Mouse (Mus musculus): ENCODE measurements around the gene Raver1. TPM values are rescaled to one million over a fixed set of nuclear protein-coding genes. Genes with fewer than 3 reads are reported as not detected.

Gene Raver1
- total RNA-seq, 2 experiments from 2014 or later, result 28.0 to 29.0 TPM

- H3K4me3 ChIP-seq, result no peak overlapping the region
- TF ChIP-seq CTCF (IDR thresholded peaks at IDR 0.05), result no peak
- intact Hi-C loops (cut with DNase I), result no loop called here
- H3K27ac ChIP-seq, result no peak overlapping the region
- no peak for DNase-seq (ENCODE audit: extremely low spot score in 1 of 2, low spot score in 2 of 2)
Measured at GRCm38 (mm10) chr9:21104814-21105213, 13.0 kb upstream of the Raver1 start.

- no peak for TF ChIP-seq CTCF (IDR thresholded peaks at IDR 0.05)
- intact Hi-C loops (cut with DNase I), result no loop called here
- H3K27ac ChIP-seq, result no peak overlapping the region
- H3K4me3 ChIP-seq, result no peak overlapping the region
- DNase-seq (ENCODE audit: extremely low spot score in 1 of 2, low spot score in 2 of 2), result no peak
Measured at GRCm38 (mm10) chr9:21102076-21102475, 10.3 kb upstream of the Raver1 start.

- Histone ChIP-seq H3K4me3 (no peak overlapping the region), H3K27ac (no peak overlapping the region)
- DNase-seq (ENCODE audit: extremely low spot score in 1 of 2, low spot score in 2 of 2), result no peak
- intact Hi-C loops (cut with DNase I), result no loop called here
- no peak for TF ChIP-seq CTCF (IDR thresholded peaks at IDR 0.05)
Measured at GRCm38 (mm10) chr9:21100447-21101161, 8.8 kb upstream of the Raver1 start.

- TF ChIP-seq CTCF (IDR thresholded peaks at IDR 0.05), result no peak
- DNase-seq (ENCODE audit: extremely low spot score in 1 of 2, low spot score in 2 of 2), result peak; percentile 50 to 65
- intact Hi-C loops (cut with DNase I), result no loop called here
- no peak overlapping the region for H3K4me3 ChIP-seq
- peak overlapping the region; percentile 73 for H3K27ac ChIP-seq
Measured at GRCm38 (mm10) chr9:21097793-21098192, 6.0 kb upstream of the Raver1 start.

DNA sequence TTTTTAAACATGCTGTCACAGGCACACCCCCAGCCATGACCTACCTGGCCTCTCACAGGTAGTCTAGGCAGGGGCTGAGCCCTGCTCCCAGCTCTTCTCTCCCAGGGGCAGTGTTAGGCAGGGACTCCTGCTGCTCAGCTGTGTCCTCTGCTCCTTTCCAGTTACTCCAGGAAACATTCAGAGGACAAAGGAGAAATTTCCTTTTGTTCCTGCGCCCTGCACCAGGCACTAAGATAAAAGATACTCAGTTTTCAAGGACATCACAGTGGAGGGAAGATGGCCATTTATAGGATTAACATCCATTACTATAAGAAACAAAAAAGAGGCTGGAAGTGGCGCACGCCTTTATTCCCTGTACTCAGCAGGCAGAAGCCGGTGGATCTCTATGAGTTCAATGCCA is 4.2 kb upstream of the Raver1 start:
- Histone ChIP-seq H3K27ac (no peak overlapping the region), H3K4me3 (no peak overlapping the region)
- intact Hi-C loops (cut with DNase I), result no loop called here
- DNase-seq (ENCODE audit: extremely low spot score in 1 of 2, low spot score in 2 of 2), result no peak
- TF ChIP-seq CTCF (IDR thresholded peaks at IDR 0.05), result no peak

GRCm38 (mm10) chr9:21093423-21093822 is 1.6 kb upstream of the Raver1 start:
- TF ChIP-seq CTCF (IDR thresholded peaks at IDR 0.05), result no peak
- no peak for DNase-seq (ENCODE audit: extremely low spot score in 1 of 2, low spot score in 2 of 2)
- intact Hi-C loops (cut with DNase I), result loop anchor here (5.0 kb wide), 1 partner anchor 61 kb away; the partner anchor contains the start of gene Icam5
- Histone ChIP-seq H3K27ac (no peak overlapping the region), H3K4me3 (no peak overlapping the region)

- no peak for DNase-seq (ENCODE audit: extremely low spot score in 1 of 2, low spot score in 2 of 2)
- intact Hi-C loops (cut with DNase I), result loop anchor here (5.0 kb wide), 1 partner anchor 59 kb away; the partner anchor contains the start of gene Icam5
- Histone ChIP-seq H3K4me3 (peak overlapping the region; percentile 84), H3K27ac (peak overlapping the region; percentile 89)
- no peak for TF ChIP-seq CTCF (IDR thresholded peaks at IDR 0.05)
Measured at GRCm38 (mm10) chr9:21090972-21091706, 669 bp downstream of the Raver1 start.

GRCm38 (mm10) chr9:21090537-21090936 is 1.3 kb downstream of the Raver1 start:
- H3K4me3 ChIP-seq, result peak overlapping the region; percentile 84
- no peak for DNase-seq (ENCODE audit: extremely low spot score in 1 of 2, low spot score in 2 of 2)
- H3K27ac ChIP-seq, result no peak overlapping the region
- no peak for TF ChIP-seq CTCF (IDR thresholded peaks at IDR 0.05)
- intact Hi-C loops (cut with DNase I), result loop anchor here (5.0 kb wide), 1 partner anchor 58 kb away; the partner anchor contains the start of gene Icam5

DNA sequence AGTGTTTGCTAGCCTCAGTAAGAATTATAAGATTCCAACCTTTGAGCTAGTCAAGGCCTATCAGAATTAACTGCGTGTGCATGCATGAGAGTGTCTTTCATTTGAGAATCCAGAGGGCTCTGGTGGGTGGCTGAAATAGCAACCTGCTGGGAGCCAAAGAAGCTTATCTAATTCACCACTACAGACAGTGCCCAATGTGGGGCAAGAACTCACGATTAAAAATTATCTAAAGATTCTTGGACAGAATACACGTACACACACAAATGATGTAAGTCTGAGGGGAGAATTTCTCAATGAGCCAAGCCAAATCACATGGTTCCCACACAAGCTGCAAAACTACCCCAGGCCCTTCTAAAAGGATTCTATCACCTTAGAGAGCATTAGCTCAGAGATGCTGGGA is 8.5 kb downstream of the Raver1 start:
- H3K4me3 ChIP-seq, result no peak overlapping the region
- H3K27ac ChIP-seq, result no peak overlapping the region
- no peak for TF ChIP-seq CTCF (IDR thresholded peaks at IDR 0.05)
- intact Hi-C loops (cut with DNase I), result no loop called here
- no peak for DNase-seq (ENCODE audit: extremely low spot score in 1 of 2, low spot score in 2 of 2)

GRCm38 (mm10) chr9:21081127-21081526 is 10.7 kb downstream of the Raver1 start:
- intact Hi-C loops (cut with DNase I), result no loop called here
- Histone ChIP-seq H3K27ac (no peak overlapping the region), H3K4me3 (no peak overlapping the region)
- no peak for DNase-seq (ENCODE audit: extremely low spot score in 1 of 2, low spot score in 2 of 2)
- no peak for TF ChIP-seq CTCF (IDR thresholded peaks at IDR 0.05)

DNA sequence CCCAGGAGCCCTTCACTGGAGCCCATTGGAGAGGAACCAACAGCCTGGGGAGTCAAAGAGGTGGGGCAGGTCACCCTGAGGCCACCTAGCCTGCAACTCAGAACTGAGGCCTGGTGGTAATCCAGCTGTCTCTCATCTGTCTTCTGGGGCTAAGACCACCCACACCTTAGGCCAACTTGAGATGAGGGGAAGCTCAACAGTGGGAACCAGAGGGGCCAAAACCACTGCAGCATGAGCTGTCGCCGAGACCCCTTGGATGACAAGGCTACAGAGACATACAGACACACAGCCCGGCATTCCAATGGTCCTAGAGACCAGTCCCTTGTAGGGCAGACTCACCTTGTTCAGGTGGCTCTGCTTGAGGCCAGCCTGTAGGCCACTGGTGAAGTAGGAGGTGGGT is 16.2 kb downstream of the Raver1 start:
- no peak for TF ChIP-seq CTCF (IDR thresholded peaks at IDR 0.05)
- intact Hi-C loops (cut with DNase I), result no loop called here
- Histone ChIP-seq H3K27ac (no peak overlapping the region), H3K4me3 (no peak overlapping the region)
- no peak for DNase-seq (ENCODE audit: extremely low spot score in 1 of 2, low spot score in 2 of 2)

DNA sequence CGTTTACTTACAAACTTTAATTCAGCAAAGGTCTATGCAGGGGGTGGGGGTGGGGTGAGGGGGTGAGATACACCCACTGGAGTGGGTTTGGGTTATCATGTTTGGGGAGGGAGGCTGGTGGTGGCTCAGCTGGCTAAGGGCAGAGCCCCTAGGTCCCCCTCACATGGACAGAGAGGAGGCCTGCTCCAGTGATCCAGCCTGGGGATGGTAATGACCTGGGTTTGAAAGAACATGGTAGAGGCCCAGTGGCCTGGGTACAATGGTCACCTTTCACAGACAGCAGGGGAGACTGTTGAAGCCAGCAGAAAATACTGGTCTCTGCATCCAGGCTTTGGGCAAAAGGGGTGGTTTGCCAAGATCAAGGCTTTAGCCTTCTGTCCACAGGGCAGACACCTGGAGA is 17.6 kb downstream of the Raver1 start:
- intact Hi-C loops (cut with DNase I), result loop anchor here (5.0 kb wide), 1 partner anchor 177 kb away; the partner anchor contains the start of gene Eif3g
- DNase-seq (ENCODE audit: extremely low spot score in 1 of 2, low spot score in 2 of 2), result no peak
- H3K27ac ChIP-seq, result no peak overlapping the region
- TF ChIP-seq CTCF (IDR thresholded peaks at IDR 0.05), result no peak
- no peak overlapping the region for H3K4me3 ChIP-seq
